Mouse (Mus musculus): Measurements from ENCODE around the gene Ubac2.
"Not testable (repeated sequence)": the region's sequence is repeated elsewhere in the genome, so short reads cannot be mapped to it uniquely, and the experiment has no call there.

The Ubac2 gene

DNA sequence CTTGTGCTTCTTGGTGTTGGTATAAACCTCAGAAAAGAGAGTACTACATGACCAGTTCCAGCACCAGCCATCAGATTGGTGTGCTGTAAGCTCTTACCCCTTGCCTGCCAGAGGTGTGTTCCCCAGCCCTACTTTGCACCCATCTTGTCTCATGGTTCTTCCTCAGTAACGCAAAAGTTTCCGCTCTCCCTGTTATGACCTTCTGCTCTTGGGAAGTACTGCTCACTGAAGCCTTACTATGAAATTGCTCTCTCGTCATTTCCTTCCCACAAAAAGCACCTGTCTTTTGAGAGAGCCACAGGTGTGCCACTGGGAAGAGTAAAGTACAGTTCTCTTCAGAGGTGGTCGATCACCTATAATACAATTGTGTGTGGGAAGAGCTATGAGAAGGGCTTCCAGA is 151.4 kb downstream of the Ubac2 start:
- no peak for ATAC-seq (ENCODE audit: insufficient number of reproducible peaks, low FRiP score, low TSS enrichment)

DNA sequence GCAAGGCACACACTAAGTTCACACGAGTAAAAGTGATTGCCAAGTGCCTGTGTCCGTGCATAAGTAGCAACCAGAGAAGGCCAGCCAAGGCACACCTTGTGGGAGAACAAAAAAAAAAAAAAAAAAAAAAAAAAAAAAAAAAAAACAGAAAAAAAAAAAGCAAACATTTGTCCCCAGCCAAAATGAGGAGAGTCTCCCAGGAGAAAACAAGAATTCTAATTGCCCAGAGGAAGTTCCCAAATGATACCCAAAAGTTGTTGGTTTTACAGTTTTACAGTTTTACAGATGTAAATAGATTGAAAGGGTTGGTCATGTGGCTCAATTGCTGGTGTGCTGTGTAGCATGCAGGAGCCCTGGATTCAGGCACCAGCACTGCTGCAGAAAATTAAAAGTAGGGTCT is 153.6 kb downstream of the Ubac2 start:
- ATAC-seq (ENCODE audit: insufficient number of reproducible peaks, low FRiP score, low TSS enrichment): no peak

DNA sequence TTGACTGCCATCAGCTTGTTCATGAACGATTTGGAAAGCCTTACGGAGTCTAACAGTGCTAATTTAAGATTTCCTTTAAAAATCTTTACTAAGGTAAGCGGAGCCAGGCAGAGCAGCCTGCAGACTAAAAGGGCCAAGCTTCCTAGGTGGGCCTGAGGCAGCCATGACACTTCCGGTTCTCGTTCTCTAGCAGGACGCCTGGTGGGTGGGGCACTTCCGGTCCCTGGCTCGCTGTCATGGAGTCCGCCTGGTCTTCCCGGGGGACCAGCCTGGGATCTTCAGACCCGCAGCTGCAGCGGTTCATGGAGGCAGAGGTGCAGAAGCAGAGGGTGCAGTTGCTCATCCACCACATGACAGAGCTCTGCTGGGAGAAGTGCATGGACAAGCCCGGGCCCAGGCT is 156.0 kb downstream of the Ubac2 start, which contains the start of gene Timm8a2:
Gene Timm8a2, plus strand, starts transcription at position 224 of the 400 bp plus-strand sequence.
- no peak for ATAC-seq (ENCODE audit: insufficient number of reproducible peaks, low FRiP score, low TSS enrichment)

DNA sequence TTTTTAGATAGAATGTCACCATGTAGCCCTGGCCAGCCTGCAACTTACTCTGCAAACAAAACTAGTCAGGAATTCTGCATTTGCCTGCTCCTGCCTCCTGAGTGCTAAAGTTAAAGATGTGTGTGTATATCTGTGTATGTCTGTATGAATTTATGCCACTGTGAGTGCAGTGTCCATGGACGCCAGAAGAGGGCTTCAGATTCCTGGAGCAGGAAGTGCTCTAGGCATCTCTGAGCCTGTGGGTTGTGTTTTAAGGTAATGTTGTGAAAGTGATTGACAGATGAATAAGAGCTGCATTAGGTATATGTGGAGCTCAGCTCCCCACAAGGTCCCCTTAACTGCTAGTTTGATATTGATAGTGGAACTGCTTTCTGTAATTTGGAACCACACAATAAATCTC is 156.8 kb downstream of the Ubac2 start:
- no peak for ATAC-seq (ENCODE audit: insufficient number of reproducible peaks, low FRiP score, low TSS enrichment)

DNA sequence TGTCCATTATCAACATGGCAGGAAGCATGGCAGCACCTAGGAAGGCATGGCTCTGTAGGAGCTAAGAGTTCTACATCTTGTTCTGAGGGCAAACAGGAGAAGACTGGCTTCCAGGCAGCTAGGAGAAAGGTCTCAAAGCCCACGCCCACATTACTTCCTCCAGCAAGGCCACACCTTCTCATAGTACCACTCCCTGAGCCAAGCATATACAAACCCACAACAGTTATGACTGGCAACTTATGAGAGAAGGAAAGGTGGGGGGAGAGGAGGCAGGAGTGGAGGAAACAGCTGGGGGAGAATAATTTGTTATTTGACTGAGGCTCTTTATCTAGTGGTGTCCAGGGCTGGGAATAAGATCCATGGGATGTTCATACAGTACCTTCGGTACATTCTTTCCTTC is 157.4 kb downstream of the Ubac2 start:
- ATAC-seq (ENCODE audit: insufficient number of reproducible peaks, low FRiP score, low TSS enrichment): no peak

DNA sequence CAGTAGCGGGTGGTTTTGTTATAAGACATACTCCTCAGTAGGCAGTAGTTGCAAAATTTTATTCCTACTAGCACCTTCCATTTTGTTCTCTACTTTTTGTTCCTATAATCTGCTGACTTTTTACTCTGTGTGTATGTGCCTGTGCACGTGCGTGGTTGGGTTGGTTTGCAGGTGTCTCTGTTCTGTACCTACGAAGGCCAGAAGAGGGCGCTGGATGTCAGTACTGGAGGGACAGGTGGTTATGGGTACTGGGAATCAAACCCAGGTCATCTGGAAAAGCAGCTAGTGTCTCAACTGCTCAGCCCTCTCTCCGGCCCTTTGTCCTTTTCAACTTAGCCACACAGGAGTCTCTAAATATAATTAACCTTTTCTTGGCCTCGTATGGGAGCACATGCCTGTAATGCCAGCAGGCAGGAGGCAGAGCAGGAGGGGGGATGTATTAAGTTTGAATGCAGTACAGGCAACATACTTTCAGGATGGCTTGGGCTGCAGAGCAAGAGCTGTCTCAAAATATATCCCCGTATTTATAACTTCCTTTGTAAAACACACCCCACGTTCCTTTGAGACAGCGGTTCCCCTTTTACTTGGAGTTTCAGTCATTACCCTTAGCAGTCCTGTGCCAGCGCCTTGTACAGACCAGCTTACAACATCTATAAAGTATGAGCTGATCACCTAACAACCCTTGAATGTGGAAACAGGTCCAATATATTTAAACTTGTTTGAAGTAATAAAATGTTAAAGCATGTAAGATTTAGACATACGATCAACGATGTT is 160.6 kb downstream of the Ubac2 start:
- no peak for ATAC-seq (ENCODE audit: insufficient number of reproducible peaks, low FRiP score, low TSS enrichment)

DNA sequence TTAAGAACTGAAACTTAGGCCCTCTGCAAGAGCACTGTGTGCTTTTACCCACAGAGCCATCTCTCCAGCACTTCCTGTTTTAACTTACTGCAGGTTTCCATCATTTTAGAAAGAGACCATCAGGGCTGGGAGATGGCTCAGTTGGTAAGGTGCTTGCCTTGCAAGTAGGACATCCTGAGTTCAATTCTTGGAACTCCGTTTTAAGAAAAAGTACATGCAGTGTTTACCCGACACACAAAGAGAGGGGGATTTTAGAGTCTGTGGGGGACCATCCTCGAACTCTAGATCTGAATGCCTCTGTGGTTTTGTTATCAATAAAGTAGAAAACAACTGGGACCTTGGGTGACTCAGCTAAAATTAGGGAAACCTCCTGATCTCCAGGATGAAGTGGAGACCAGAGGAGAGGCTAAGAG is 163.0 kb downstream of the Ubac2 start:
- no peak for ATAC-seq (ENCODE audit: insufficient number of reproducible peaks, low FRiP score, low TSS enrichment)

DNA sequence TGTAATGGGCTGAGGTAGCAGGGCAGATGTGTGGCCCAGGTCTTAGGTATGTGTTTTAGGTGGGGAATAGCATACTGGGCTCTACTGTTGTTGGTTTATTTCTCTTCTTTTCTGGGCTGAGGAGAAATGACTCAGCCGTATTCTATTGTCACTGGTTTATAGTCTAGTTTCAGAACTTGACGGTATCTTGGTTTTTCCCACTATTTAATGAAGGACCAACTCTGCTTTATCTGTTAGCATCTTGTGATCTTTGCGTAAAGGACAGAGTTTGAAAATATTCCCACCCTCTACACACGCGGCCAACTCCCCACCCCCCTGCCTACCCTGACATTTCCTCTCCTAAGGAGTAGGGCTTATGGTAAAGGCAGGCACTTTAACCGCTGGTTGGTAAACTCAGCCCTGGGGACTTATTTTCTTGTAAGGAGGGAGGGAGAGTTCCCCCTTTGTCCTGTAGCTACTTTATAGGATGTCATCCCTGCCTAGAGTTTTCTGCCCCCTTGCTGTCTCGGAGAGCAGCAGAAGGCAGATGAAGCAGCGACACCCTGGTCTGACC is 163.8 kb downstream of the Ubac2 start:
- no peak for ATAC-seq (ENCODE audit: insufficient number of reproducible peaks, low FRiP score, low TSS enrichment)

DNA sequence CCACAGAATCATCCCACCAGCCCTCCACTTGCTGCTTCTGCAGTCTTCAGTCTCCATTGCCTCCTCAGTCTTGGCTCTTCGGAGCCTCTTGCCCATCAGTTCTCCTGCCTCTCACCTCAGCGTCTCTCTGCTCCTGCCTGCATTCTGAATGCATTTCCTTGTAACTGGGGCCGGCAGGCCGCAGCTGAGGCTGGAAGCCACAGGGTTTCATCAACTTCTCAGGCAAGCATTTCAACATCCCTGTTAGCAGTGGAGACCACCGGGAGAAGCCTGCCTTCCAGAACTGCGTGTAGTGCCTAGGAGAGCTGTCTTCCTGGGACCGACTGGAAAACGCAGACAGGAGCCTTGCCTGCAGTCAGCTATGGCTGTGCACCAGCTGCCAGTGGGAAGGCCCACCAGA is 169.4 kb downstream of the Ubac2 start:
- no peak for ATAC-seq (ENCODE audit: insufficient number of reproducible peaks, low FRiP score, low TSS enrichment)

DNA sequence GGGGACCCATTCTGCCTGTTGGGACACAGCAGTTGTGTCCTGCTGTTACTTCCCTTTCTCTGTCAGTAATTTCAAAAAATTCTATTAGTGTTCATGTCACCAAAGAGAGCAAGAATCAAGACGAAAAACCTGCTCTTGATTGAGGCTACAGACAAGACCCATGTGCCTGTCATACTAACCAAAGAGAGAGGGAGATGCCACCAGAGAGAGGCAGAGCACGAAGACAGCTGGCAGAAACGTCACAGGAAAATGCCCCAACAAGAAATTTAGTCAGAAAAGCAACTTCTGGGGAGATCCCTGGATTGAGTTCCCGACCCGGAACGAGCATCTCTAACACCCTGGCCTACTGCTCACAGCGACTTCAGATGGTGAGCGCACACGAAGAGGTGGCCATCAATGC is 170.4 kb downstream of the Ubac2 start:
- no peak for ATAC-seq (ENCODE audit: insufficient number of reproducible peaks, low FRiP score, low TSS enrichment)

DNA sequence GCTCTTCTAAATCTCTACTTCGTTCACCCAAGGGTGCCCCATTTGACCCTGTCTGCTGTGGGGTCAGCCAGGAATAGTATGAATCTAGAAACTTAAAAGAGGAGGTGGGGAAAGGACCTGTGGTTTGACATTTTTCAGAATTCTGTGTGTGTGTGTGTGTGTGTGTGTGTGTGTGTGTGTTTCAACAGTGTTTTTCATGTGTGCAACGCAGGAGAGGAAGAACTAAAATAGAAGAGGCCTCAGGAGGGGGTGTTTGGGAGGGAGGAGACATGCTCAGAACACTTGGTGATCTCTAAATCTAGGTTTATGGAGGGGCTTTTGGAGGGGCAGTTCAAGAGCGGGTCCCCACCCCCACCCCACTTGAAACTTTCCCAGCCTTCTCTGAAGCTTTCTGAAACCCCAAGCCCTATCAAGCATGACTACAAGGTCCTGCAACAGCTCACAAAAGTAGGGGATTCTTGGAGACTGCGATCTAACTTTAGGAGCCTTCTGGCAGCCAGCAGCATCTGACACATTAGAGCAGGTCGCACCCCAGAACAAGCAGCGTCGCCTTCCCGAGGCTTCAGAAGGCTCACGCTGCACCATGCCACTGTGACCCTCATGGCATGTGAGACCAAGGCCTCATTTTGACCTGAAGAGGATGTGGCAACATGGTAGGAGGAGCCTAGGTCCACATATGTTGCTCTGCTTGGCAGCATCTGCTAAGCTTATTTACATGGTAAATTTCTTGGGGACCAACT is 174.6 kb downstream of the Ubac2 start:
- ATAC-seq (ENCODE audit: insufficient number of reproducible peaks, low FRiP score, low TSS enrichment): no peak

DNA sequence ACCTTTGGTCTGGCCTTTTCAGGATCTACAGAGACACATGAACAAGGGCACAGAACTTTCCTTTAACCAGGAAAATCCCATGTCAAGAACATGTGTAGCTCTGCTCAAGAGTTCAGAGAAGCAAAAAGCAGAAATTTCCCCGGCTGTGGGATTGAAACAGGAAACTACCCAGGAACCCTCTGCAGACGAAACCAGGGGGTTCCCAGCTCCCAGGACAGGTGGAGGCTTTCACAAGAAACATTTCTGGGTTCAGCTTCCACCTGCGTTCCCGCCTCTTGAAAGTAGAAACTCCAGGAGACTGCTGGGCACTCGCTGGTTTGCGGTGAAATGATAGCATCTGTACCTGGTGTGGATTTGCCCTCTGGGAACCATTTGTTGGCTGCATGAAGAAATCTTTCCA is 178.5 kb downstream of the Ubac2 start:
- ATAC-seq (ENCODE audit: insufficient number of reproducible peaks, low FRiP score, low TSS enrichment): no peak

DNA sequence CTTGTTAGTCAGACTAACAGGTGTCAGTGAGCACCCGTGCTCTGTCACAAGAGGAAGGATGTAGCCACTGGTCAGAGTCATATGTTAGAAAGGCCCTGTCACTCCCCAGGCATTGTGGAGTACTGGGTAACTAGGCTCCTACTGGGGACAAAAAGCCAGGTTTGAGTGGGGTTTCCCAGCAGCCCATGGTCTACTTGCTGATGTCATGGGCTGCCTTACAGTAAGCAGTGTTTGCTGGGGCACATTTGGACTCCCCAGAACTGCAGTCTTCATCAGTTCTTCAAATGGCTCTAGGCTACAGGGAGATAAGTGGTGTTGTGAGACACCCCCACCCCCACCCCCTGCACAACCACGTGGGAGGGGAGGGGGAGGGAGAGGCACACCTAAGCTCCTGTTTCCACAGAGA is 179.5 kb downstream of the Ubac2 start:
- ATAC-seq (ENCODE audit: insufficient number of reproducible peaks, low FRiP score, low TSS enrichment): no peak

DNA sequence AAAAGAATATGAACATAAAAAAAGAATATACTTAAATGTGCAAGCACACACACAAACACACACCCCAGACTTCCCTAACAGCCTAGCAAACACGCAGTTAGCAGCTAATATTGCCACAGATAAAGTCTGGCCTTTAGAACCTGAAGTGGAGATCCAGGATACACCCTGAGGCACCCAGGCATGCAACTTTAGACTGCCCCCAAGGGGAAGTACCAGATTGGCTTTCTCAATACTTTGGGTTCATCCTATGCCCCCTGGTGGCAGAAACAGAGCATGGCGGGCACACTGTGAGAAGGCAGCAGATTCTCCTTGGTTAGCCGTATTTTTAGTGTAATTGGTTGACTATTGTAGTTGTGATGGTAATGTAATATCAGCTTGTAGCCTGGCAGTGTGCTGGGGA is 182.2 kb downstream of the Ubac2 start:
- ATAC-seq (ENCODE audit: insufficient number of reproducible peaks, low FRiP score, low TSS enrichment): no peak

DNA sequence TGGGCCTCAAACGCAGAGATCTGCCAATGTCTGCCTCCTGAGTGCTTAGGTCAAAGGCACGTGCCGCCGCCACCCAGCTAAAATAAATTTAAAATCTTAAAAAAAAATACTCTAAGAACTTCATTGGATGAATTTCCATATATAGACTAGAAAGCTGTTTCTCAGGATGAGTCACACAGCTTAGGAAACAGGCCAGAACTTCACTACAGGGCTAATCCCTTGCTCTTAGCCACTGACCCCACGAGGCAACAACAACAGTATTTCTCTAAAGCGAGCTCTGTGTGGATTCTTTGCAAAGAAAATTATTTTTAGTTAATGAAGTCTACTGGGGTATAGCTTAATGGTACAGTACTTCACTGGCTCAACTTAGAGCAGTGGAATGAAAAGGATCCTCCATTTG is 183.0 kb downstream of the Ubac2 start:
- no peak for ATAC-seq (ENCODE audit: insufficient number of reproducible peaks, low FRiP score, low TSS enrichment)

DNA sequence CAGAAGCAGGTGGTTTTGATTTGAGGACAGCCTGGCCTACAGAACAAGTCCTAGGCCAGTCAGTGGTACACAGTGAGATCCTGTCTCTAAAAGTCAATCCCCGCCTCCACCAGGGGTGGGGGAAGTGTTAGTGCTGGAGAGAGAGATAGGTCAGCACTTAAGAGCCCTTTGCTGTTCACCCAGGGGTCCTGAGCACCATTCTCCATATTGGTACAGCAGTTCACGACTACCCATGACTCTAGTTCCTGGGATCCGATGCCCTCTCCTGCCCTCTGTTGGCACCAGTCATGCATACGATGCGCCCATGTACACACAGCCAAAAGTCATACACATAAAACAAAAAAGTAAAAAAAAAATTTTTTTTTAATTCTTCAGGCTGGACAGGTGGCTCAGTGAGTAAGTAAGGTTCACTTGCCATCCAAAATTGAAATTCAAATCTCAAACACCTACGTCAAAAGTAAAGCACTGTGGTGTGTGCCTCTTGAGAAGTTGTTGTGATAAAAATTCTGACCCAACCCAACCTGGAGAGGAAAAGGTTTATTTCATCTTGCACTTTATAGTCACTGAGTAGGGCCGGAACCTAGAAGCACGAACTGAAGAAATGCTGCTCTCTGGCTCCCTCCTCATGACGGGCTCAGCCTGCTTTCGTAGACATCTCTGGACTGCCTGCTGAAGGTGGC is 184.1 kb downstream of the Ubac2 start:
- no peak for ATAC-seq (ENCODE audit: insufficient number of reproducible peaks, low FRiP score, low TSS enrichment)

DNA sequence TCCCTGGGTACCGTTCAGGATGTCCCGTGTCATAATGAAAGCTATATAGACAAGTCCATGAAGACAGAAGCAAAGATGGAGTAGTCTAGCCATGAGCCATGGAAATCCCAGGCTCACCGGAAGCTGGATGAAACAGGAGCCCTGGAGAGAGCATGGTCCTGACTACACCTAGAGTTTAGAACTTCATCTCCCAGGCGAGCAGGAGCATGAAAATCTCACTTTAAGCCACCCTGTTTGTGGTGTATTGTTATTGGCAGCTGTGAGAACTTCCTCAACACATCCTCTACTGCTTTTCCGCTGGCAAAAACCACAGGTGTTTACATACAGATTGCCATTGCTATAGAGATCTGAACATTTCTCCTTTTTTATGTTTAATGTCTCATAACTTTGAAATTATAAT is 185.2 kb downstream of the Ubac2 start:
- ATAC-seq (ENCODE audit: insufficient number of reproducible peaks, low FRiP score, low TSS enrichment): no peak

DNA sequence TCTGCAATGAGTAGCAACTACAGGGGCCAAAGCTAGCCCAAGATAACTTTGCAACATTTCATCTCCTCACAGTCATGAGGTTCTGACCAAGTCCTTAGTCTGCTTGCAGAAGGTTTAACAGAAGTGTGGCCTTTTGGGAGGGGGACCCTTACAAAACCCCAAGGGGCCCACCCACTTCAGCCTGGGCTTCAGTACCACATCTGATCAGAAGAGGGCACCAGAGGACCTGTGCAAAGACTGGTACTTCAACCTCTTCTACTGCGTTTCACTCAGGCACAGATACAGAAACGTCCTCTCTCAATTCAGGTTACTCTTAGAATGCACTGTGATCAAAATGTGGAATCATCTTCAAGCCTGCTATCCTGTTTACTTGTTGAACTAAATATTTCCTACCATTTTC is 186.1 kb downstream of the Ubac2 start:
- ATAC-seq (ENCODE audit: insufficient number of reproducible peaks, low FRiP score, low TSS enrichment): peak; percentile 58; the same call in 1 of the 2 replicates

DNA sequence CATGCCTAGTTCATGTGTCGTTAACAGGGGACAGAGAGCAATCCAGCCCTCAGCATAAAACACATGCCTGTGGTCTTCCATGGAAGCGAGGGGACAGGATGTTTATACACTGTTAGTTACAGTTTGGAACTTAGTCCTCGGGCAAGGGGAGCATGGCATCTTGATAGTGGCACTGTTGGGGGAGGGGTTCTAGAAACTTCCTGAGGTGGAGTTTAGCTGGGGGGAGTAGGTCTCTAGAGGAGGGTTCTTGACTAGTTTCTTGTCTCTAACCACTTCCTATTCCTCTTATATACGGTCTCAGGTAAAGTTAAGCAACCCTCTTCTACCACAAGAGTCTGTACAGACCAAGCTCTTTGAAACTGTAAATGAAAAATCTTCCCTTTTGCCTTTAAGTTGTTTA is 187.8 kb downstream of the Ubac2 start:
- no peak for ATAC-seq (ENCODE audit: insufficient number of reproducible peaks, low FRiP score, low TSS enrichment)

DNA sequence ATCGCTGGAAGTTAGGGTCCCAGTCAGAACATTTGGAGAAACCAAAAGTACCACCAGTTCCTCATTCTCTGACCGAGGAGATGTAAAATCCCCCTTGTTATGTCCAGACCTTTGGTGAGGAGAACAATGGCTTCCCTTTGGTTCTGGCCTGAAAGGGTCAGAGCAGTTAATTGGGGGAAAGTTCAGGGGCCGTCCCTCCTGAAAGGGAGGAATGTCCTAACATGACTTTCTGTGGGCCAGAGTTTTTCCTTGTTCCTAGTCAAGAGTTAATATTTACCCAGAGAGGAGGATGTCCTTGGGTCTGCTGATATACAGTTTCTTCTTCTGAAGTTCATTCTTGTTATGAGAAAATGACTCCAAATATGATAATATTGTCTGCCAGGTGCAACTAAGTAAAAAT is 189.6 kb downstream of the Ubac2 start:
- not testable (repeated sequence) for ATAC-seq (ENCODE audit: insufficient number of reproducible peaks, low FRiP score, low TSS enrichment)
